Mouse (Mus musculus) right cerebral cortex, postnatal 36 days (tissue): Measurements from ENCODE around the gene Tmem240.
"Not testable (repeated sequence)": the region's sequence is repeated elsewhere in the genome, so short reads cannot be mapped to it uniquely, and the experiment has no call there.

Source experiments
- DNase-seq, 2 experiments: peaks; one replicate each; pipeline ENCODE4 v3.0.0; 2022; ENCODE audit warnings: low spot score in 2 of 2, mixed read lengths in 1 of 2

The Tmem240 gene

DNA sequence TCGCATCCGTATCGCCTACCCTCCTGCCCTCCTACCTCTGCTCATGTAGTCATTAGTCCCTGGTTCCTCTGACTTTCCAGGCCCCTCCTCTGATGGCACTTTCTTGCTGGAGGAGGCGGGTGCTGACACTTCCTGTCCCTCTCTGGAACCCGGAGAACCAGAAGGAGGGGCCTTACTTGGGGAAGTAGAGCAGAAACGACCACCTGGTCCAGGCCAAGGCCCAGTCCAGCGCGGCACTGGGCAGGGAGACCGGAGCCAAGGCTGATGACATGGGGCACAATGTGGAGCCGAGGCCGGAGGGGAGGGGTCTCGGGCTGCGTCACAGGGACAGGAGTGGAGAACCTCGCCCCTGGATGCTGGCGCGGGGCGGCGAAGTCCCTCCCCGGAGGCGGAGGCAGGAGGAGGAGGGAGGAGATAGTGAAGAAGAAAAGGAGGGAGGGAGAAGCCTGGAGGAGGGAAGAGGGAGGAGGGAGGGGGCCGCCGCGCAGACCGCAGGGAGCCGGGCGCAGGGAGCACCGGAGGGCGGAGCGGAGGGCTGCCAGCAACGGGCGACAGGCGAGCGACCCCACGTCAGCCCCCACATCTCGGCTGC, at the start of gene Tmem240:
Gene Tmem240, plus strand, starts transcription at position 451 of the 592 bp plus-strand sequence.
- peak; percentile 88 to 91 for DNase-seq

DNA sequence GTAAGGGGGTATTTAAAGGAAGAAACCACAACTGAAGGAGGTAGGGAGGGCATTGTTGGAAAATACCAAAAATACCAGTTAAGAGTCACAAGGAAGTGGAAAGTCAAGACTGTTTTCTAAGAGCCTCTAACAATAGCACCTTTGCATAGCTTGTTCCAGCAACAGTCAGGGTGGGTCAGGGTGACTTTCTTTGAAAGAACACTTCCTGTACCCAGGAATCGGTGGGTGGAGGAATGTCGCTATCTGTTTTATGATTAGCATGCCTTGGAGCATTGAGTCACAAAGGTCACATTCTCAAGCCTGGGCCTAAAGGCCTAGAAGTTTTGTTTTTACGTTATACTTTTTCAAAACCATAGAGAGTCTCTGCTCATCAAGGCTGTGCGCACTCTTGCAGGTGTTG, 46.8 kb upstream of the Tmem240 start:
- not testable (repeated sequence) for DNase-seq

DNA sequence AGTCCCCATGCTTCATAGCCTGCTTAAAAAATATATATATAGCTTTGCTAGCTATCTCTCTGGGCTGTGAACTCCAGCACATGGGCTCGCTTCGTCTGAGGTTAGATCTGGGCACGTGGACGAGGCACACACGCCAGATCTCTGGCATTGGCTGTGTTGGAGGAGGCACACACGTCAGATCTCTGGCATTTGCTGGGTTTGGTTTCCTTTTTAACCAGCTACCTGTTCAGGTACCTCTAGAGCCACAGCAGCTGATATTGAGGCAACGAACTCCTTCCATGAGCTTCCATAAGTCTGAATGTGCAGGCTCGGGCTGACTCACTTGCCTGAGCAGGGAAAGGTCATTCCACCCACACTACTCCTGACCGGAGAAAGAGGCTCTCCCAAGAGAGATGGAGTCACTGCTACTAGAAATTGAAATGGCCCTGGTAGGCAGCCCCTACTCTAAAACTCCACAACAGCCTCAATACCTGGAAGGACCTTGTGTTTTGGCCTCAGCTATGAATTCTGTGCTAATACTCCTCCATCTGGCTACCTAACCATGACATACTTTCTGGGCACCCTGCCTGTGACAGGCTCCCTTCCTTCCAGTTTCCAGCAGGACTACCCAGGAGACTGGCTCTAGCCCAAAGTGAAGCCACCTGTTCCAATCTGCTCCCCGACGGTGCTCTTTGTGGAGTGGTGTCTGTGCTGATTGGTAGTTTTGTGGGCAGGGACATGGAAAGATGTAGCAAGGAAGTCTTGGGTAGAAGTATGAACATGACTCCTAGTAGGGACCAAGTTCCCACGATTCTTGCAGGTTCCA, 43.8 kb upstream of the Tmem240 start:
- DNase-seq, result no peak

DNA sequence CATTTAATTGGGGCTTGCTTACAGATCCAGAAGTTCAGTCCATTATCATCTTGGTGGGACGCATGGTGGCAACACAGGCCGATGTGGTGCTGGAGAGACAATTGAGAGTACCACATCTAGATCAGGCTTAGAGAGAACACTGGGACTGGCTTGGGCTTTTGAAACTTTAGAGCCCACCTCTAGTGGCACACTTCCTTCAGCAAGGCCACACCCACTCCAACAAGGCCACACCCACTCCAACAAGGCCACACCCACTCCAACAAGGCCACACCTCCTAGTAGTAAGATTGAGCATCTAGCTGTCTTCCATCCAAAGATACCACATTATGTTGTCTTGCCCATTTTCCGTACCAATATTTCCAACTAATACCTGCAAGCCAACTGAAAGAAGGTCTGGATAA, 42.2 kb upstream of the Tmem240 start:
- no peak for DNase-seq

DNA sequence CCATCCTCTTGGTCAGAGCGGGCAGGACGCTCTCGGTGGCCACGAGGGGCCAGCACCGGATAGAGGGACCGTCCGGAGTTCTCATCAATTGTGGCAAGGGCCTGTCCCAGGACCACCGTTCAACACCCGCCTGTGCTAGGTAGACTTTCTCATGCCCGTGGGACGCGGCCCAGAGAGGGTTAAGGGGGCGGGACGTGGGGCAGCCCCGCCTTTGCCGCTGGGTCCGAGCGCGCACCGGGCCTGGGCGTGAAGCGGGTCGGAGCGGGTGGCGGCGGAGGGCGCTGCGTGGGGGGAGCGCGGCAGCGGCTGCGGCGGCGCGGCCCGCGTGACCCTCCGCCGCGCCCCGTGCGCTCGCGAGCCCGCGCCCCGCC, 40.5 kb upstream of the Tmem240 start, which contains the start of gene Fndc10:
Gene Fndc10, plus strand, starts transcription at position 232 of the 371 bp plus-strand sequence.
- peak; percentile 65 to 67 for DNase-seq

DNA sequence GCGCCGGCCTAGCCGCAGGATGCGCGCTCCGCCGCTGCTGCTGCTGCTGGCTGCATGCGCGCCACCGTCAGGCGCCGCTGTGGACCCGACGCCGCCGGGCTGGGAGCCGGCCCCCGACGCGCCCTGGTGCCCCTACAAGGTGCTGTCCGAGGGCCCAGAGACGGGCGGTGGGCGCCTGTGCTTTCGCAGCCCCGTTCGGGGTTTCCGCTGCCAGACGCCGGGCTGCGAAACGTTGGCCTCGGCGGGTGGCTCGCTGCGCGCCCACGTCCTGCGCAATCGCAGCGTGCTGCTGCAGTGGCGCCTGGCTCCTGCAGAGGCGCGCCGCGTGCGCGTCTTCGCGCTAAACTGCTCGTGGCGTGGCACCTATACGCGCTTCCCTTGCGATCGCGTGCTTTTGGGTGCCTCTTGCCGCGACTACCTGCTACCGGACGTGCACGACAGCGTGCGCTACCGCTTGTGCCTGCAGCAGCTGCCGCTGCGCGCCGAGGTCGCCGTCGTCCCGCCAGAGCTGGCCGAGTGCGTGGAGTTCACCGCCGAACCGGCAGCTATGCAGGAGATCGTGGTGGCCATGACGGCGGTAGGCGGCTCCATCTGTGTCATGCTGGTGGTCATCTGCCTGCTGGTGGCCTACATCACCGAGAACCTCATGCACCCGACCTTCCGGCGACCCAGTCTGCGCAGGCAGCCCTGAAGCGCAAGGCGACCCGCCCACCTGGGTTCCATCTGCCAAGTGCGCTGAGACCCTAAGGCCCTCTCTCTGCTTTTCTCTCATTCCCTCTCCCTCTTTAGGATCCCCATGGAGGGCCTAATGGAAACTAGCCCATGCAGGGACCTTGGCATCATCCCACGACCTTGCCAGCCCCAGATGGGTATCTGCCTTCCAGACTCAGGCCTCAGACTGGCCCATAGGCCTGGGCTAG, 39.9 kb upstream of the Tmem240 start:
- DNase-seq, result peak; percentile 79 to 80

DNA sequence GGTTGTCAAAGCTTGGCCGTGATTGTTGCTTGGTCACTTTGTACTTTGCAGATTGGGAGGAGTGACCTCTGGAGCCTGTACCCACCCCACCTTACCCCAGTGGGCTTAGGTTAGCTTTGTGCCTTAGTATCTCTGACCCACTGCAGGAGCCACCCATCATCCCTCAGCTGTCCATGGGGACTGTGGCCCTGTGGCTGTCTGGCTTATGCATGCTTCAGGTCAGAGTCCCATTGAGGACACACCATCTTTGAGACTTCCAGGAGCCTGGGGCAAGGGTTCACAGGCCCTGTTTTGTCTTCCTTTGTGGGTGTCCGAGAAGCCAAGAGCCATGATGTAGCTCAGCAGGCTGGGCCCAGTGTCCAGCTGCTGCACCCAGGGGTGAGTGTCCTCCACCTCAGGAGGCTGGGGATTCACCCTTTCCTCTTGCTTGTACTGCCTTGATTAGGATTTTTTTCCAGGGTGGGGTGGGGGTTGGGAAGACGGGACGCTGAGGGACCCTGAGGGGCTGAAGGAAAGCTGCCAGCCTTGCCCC, 39.0 kb upstream of the Tmem240 start:
- no peak for DNase-seq

DNA sequence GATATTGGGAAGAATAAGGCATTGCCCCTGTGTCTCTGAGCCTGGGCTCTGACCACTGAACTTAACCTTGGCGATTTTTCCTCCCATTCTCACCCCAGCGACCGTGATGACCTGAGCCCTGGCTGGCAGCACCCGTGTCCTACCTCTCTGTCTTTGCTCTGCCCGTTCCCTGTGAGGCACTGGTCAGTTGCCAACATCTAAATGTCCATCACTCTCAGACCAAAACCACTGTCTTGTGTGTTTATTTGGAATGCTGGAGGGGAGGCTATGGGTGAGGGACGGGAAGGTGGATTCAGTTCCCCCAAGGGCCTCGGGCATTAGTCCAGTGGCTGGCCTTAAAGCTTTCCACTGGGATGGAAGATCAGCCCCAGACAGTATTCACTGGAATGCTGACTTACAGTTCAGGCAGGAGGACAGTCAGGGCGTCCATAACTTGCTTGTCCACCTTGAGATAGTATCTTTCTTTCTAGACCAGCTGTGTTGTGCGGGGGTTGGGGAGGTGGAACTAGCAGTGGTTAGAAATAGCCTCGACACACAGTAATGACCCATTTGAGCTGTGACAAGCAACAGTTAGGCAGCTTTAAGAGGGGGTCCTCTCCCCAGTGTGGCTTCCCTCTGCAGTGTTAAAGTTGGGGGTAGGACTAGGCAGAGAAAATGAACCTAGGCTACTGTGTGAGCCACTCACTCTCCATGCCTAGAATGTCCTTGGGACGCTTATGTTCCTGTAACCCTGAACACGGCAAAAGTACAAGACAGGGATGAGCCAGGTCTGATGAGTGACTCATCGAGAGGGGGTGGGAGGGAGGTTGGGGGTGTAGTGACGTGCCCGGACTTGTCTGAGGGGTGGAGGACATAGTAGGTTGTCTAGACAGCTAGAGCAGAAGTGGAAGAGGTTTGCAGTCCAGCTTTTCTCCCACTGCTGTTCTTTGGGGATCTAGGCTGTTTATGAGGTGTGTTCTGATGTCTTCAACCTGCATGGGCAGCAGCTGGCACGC, 38.0 kb upstream of the Tmem240 start:
- no peak for DNase-seq

DNA sequence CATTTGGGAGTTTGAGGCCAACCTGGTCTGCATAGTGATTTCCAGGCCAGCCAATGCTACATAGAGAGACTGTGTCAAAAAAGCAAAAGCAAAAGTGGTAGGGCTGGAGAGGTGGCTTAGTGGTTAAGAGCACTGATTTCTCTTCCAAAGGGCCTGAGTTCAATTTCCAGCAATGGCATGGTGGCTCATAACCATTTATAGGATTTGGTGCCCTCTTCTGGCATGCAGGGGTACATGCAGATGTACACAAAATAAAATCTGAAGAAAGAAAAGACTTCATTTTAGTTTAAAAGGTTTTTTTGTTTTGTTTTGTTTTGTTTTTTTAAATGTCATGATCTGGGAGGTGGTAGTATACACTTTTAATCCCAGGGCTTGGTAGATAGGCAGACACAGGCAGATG, 34.2 kb upstream of the Tmem240 start:
- no peak for DNase-seq

DNA sequence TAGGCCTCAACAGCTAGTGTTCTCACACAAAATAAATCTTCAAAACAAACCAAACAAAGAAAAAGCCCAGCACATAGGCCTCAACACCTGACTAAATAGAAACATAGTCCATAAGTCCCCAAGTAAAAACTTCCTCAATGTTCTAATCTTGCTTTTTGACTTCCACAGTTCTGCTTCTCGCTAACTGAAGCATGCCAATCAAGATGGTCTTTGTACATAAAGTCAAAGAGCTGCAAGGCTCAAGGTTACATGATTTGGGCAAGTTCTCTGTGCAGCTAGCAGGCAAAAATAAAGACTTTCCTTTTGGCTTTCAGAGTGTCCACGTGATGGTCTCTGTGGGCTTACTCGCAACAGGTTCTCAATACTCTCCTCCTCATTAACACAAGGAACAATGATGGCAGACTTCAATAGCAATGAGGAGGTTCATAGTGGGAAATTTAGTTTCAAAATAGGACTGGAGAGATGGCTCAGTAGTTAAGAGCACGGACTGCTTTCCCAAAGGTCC, 31.1 kb upstream of the Tmem240 start:
- no peak for DNase-seq

DNA sequence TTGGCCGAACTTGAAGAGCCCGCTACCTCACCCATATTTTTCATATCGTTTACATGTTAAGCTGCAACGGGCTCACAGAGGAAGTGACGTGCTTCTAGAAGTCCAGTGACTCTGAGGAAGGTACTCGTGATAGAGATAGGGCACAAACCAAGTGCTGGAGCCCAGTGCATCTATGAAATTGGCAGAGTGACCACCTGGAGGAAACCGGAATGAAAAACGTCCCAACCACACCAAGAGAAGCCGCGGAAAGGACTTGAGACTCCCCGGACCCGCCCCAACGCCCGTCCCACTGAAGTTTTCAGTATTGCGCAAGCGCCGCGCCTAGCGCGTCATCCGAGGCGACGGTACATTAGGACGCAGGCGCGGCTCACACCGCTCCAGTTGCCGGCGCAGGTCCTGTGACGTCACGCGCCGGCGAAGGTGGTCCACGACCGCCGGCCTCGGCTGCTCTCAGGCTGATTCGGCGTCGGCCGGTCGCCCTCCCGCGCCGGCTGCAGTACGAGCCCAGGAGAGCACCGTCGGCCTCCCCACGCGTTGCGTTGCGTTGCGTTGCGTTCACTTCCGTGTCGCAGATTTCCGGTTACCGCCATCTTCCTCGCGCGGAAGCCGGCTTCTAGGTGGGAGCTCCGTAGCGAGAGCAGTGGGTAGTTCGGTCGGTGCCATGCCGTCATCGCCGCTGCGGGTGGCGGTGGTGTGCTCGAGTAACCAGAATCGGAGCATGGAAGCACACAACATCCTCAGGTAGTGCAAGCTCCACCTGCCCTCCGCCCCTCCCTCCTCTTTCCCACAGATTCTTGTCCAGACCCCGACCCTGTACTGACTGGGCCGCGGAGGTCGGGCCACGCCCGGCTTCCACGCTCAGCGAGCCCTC, 29.6 kb upstream of the Tmem240 start, which contains the start of gene Ssu72:
Gene Ssu72, plus strand, starts transcription at position 80 of the 871 bp plus-strand sequence.
- DNase-seq, result peak; percentile 89 to 92

DNA sequence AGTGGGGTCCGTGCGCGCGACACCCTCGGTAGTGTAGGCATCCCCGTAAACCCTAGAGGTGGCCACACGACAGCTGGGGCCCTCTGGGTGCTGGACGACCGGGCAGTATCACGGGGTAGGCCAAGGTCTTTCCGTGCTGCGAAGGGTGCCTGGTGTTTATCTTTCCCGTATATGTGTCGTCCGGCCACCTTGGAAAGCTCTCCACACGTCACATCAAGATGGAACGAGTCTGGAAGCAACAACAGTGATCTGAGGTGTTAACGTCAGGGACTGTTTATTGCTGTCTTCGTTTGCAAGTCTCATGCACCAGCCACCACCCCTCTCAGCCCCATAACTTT, 29.0 kb upstream of the Tmem240 start:
- DNase-seq, result no peak

DNA sequence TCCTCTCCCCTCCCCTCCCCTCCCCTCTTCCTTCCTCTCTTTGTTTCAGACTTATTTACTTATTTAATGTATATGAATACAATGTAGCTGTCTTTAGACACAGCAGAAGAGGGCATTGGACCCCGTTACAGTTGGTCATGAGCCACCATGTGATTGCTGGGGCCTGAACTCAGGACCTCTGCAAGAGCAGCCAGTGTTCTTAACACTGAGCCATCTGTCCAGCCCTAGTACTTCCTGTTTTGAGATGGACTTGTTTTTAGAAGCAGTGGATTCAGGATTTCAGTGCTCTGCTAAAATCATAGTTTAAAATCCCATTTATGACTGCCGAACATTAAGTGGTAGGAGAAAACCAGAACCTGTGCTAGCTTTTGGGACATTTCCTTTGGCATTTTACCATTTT, 26.0 kb upstream of the Tmem240 start:
- DNase-seq, result no peak

DNA sequence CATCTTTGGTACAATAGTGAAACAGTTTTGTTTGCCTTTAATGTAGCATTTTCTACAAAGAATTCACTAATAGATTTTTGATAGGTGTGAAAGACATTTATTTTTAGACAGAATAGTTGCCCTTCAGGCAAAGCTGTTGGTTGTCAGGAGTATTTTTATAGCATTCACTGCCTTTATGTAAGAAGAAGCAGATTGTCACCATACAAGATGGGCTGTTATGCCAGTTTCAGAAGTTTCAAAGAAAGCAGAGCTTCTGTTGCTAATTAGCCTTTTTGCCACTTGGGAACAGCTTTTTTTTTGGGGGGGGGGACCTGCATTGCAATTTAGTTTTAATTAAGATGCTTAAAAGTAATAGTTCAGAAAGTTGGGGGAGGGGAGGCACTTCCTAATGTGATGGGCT, 25.6 kb upstream of the Tmem240 start:
- DNase-seq, result no peak

DNA sequence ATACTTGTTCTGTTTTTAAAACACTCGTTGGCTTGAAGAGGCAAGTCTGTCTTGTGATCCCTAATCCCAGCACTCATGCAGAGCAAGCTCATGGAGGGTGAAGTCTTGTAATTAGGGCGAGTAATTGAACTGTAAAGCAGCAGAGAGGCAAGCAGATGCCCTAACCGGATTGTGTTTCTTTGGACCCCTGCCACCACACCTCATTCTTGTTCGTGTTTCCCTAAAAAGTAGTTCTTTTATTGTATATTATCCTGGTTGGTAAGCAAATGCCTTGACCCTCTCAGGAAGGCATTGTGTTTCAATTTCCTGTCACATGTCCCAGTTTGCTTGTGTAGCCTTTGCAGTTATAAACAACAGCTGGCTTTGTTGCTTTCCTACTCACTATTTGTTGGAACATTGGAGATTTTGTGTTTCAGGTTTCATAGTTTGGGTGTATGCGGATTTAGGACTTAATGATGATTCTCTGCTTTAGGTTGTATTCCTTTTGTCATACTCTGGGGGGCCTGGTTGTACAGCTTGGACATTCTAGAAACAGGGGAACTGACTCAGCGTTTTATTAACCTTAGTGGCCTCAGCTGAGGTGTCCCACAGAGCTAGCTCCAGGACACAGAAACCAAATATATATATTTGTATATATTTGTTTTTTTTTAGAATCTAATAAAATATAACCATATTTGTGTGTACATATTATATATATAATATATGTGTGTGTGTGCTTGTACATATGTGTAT, 23.9 kb upstream of the Tmem240 start:
- DNase-seq, result no peak

DNA sequence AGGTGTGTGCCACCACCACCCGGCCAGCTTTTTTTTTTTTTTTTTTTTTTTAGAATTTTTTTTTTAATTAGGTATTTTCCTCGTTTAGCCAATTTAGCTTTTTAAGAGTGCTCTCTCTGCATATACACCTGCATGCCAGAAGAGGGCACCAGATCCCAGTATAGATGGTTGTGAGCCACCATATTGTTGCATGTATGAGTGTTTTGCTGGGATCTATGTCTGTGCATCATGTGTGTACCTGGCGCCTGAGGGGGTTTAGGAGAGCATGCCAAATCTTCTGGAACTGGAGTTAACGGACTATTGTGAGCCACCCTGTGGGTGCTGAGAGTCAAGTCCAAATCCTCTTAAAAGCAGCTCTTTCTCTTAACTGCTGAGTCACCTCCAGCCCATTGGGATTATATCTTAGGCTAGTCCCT, 12.9 kb upstream of the Tmem240 start:
- no peak for DNase-seq

DNA sequence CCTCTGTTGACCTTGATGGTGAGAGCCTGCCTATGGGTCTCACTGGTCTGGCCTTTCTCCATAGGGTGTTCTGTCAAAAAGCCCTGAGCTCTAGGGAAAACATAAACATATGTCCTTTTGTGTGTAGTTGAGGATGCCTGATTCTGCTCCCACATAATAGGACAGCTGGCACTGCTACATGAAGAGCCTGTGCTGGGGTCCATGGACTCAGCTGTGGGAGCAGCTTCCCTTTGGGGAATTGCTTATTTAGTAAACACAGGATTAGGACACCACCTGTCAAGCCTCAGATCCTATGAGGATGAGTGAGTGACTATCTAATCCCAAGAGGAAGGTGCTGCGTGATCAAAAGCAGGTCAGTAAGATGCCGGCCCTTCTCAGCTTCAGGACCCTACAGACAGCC, 6.6 kb upstream of the Tmem240 start:
- DNase-seq, result no peak

DNA sequence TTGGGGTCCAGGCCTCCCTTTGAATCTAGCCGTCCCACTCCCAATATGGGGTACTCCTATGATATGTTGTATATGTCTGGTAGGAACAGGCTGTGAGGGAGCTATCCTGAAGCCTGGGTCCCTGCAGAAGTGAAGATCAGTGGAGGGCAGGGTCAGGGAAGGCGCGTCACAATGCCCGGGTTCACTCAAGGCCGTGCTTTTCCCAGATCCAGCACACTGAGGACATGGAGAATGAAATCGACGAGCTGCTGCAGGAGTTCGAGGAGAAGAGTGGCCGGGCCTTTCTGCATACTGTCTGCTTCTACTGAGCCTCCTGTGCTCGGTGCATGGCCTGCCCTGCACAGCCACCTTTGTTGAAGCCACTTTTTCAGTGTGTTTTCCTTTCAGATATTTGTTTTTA, 1.3 kb upstream of the Tmem240 start:
- no peak for DNase-seq
